Mouse (Mus musculus): ENCODE measurements at regions not wholly inside any gene's neighbourhood (a gene's known extent, or its start where the extent isn't known, plus 50 kb on each side); places are given as distances from the start of the nearest gene placed in this dataset.

- TF ChIP-seq CTCF (IDR thresholded peaks at IDR 0.05; ENCODE audit: low read depth) (no peak), EP300 (IDR thresholded peaks at IDR 0.05; ENCODE audit: low read depth) (no peak)
These were observed 842.4 kb upstream of the Epha7 start for GRCm38 (mm10) chr4:27970569-27970968.

Measured in liver, postnatal 0 days (tissue).